Mouse (Mus musculus) testis, adult 2 months (tissue): ENCODE measurements around the gene Trp53bp1. TPM values are rescaled to one million over a fixed set of nuclear protein-coding genes. Genes with fewer than 3 reads are reported as not detected.

Experiments used
- H3K27ac ChIP-seq: fragments of 200-500 bp; 2 replicates; pipeline ENCODE4 v1.5.1; 2012; ENCODE audit warnings: low read depth, low read length; ENCODE audit not compliant: control insufficient read depth, insufficient read depth
- H3K27me3 ChIP-seq: fragments of 200-500 bp; 2 replicates; pipeline ENCODE4 v1.6.1; 2012; ENCODE audit warnings: mild to moderate bottlenecking, low read length, moderate library complexity; ENCODE audit not compliant: control insufficient read depth, insufficient read depth
- H3K36me3 ChIP-seq: fragments of 200-500 bp; 2 replicates; pipeline ENCODE4 v1.6.1; 2012; ENCODE audit warnings: mild to moderate bottlenecking, low read length; ENCODE audit not compliant: control insufficient read depth, insufficient read depth
- H3K4me1 ChIP-seq: fragments of 200-500 bp; 2 replicates; pipeline ENCODE4 v1.6.1; 2012; ENCODE audit warnings: low read length; ENCODE audit not compliant: control insufficient read depth, insufficient read depth
- H3K4me3 ChIP-seq: fragments of 200-500 bp; 2 replicates; pipeline ENCODE4 v1.5.1; 2012; ENCODE audit warnings: low read depth, mild to moderate bottlenecking, low read length, moderate library complexity, mixed read lengths; ENCODE audit not compliant: control insufficient read depth
- CTCF ChIP-seq: fragments of 200-500 bp; IDR thresholded peaks from 2 replicates; pipeline ENCODE4 v1.5.1; 2012; ENCODE audit warnings: low read depth, mild to moderate bottlenecking, inconsistent platforms, low read length, moderate library complexity; ENCODE audit not compliant: control insufficient read depth, insufficient read depth, insufficient replicate concordance
- POLR2A ChIP-seq: fragments of 200-500 bp; IDR thresholded peaks from 2 replicates; pipeline ENCODE4 v1.6.1; 2012; ENCODE audit warnings: low read depth, mild to moderate bottlenecking, inconsistent platforms, low read length, moderate library complexity; ENCODE audit not compliant: control insufficient read depth
- polyA plus RNA-seq: library from polyadenylated mRNA; depleted of rRNA; stranded (reverse); fragments of >200 nt; gene quantifications from 2 replicates; pipeline ENCODE4 v1.2.3, GENCODE M21; 2012; rRNA removed

Trp53bp1 gene
- polyA plus RNA-seq, 1 experiment = 58.2 TPM

GRCm38 (mm10) chr2:121170980-121171742 lies 100.0 kb downstream of the Trp53bp1 start, which contains the start of gene Zscan29:
Zscan29 (minus strand) TSS chr2:121171125.
- TF ChIP-seq POLR2A (peak; percentile 55), CTCF (no peak)
- Histone ChIP-seq H3K27ac (peak within 1 kb of the TSS; percentile 92), H3K36me3 (peaks cover 4% of the 10 kb centered on the region; the same call in 1 of the 2 replicates), H3K4me3 (peak within 1 kb of the TSS; percentile 97), H3K4me1 (peaks cover 5% of the 10 kb centered on the region), H3K27me3 (no peaks in the 10 kb centered on the region)

GRCm38 (mm10) chr2:121170481-121170971 lies 100.7 kb downstream of the Trp53bp1 start, which contains the start of gene Tubgcp4:
Tubgcp4 (plus strand) TSS chr2:121170654.
- Histone ChIP-seq H3K4me3 (peak within 1 kb of the TSS; percentile 97), H3K27ac (peak within 1 kb of the TSS; percentile 92), H3K36me3 (peaks cover 4% of the 10 kb centered on the region; the same call in 1 of the 2 replicates), H3K4me1 (peaks cover 5% of the 10 kb centered on the region), H3K27me3 (no peaks in the 10 kb centered on the region)
- no peak for TF ChIP-seq CTCF
- TF ChIP-seq POLR2A = no peak

- Histone ChIP-seq H3K36me3 (peaks cover 4% of the 10 kb centered on the region; the same call in 1 of the 2 replicates), H3K27me3 (no peaks in the 10 kb centered on the region), H3K27ac (0 out of 2 replicates have a peak overlapping the region, but pooled peaks have one; percentile 4), H3K4me3 (peak overlapping the region; percentile 97), H3K4me1 (peaks cover 5% of the 10 kb centered on the region)
- no peak for TF ChIP-seq POLR2A
- TF ChIP-seq CTCF = no peak
These were observed 101.3 kb downstream of the Trp53bp1 start for GRCm38 (mm10) chr2:121169902-121170301.

GRCm38 (mm10) chr2:121169173-121169572 lies 102.0 kb downstream of the Trp53bp1 start:
- H3K27ac ChIP-seq = no peak overlapping the region
- H3K36me3 ChIP-seq = peaks cover 4% of the 10 kb centered on the region; the same call in 1 of the 2 replicates
- H3K4me3 ChIP-seq = peak overlapping the region; percentile 42
- H3K27me3 ChIP-seq = no peaks in the 10 kb centered on the region
- peaks cover 5% of the 10 kb centered on the region for H3K4me1 ChIP-seq
- TF ChIP-seq CTCF (no peak), POLR2A (no peak)

GRCm38 (mm10) chr2:121153100-121153499 lies 118.1 kb downstream of the Trp53bp1 start:
- Histone ChIP-seq H3K27ac (no peak overlapping the region), H3K36me3 (peaks cover 3% of the 10 kb centered on the region), H3K27me3 (no peaks in the 10 kb centered on the region), H3K4me3 (no peak overlapping the region), H3K4me1 (no peaks in the 10 kb centered on the region)
- no peak for TF ChIP-seq CTCF
- no peak for TF ChIP-seq POLR2A

- Histone ChIP-seq H3K27ac (no peak overlapping the region), H3K27me3 (no peaks in the 10 kb centered on the region), H3K4me3 (no peak overlapping the region), H3K4me1 (no peaks in the 10 kb centered on the region), H3K36me3 (peaks cover 3% of the 10 kb centered on the region)
- no peak for TF ChIP-seq POLR2A
- no peak for TF ChIP-seq CTCF
These were observed 121.5 kb downstream of the Trp53bp1 start for GRCm38 (mm10) chr2:121149679-121150078.

Other genes with a start within 250 kb of the Trp53bp1 start
- not detected in 2 replicates for gene Epb42, start 234.3 kb downstream of the Trp53bp1 start, polyA plus RNA-seq
- not detected in 2 replicates for gene Tgm5, start 185.6 kb downstream of the Trp53bp1 start, polyA plus RNA-seq
- 0.41 and 0.65 TPM in 2 replicates for gene Tgm7, start 161.6 kb downstream of the Trp53bp1 start, polyA plus RNA-seq
- 4.4 and 6.1 TPM in 2 replicates for gene Adal, start 131.0 kb downstream of the Trp53bp1 start, polyA plus RNA-seq
- 1.6 and 1.9 TPM in 2 replicates for gene Lcmt2, start 130.8 kb downstream of the Trp53bp1 start, polyA plus RNA-seq
- gene Tubgcp4, start 100.8 kb downstream of the Trp53bp1 start, polyA plus RNA-seq = 36.3 and 37.0 TPM in 2 replicates
- 2.4 and 2.8 TPM in 2 replicates for gene Zscan29, start 100.3 kb downstream of the Trp53bp1 start, polyA plus RNA-seq
- 1.2 and 1.6 TPM in 2 replicates for gene Map1a, start 18.2 kb upstream of the Trp53bp1 start, polyA plus RNA-seq
- 29.7 and 33.1 TPM in 2 replicates for gene Ppip5k1, start 84.0 kb upstream of the Trp53bp1 start, polyA plus RNA-seq
- gene Ckmt1, start 86.3 kb upstream of the Trp53bp1 start, polyA plus RNA-seq = 0.31 and 1.1 TPM in 2 replicates
- gene Strc, start 115.8 kb upstream of the Trp53bp1 start, polyA plus RNA-seq = 0.11 and 0.12 TPM in 2 replicates
- 223 and 230 TPM in 2 replicates for gene Pdia3, start 142.4 kb upstream of the Trp53bp1 start, polyA plus RNA-seq
- 111 and 151 TPM in 2 replicates for gene Catsper2, start 142.4 kb upstream of the Trp53bp1 start, polyA plus RNA-seq
- 4.9 and 5.8 TPM in 2 replicates for gene Ell3, start 172.9 kb upstream of the Trp53bp1 start, polyA plus RNA-seq
- gene Serf2, start 177.8 kb upstream of the Trp53bp1 start, polyA plus RNA-seq = 192 and 208 TPM in 2 replicates
- gene Hypk, start 181.9 kb upstream of the Trp53bp1 start, polyA plus RNA-seq = 6.6 and 12.2 TPM in 2 replicates
- 3.1 and 4.4 TPM in 2 replicates for gene Serinc4, start 185.4 kb upstream of the Trp53bp1 start, polyA plus RNA-seq
- 4.0 and 4.5 TPM in 2 replicates for gene Mfap1b, start 202.7 kb upstream of the Trp53bp1 start, polyA plus RNA-seq
- gene Mfap1a, start 235.3 kb upstream of the Trp53bp1 start, polyA plus RNA-seq = 3.3 and 4.1 TPM in 2 replicates
- 1.7 TPM in 2 replicates for gene Wdr76, start 235.3 kb upstream of the Trp53bp1 start, polyA plus RNA-seq